Mouse (Mus musculus) ES-E14 (cell line): ENCODE measurements around the gene Ndufs8.

ENCODE experiments used
- CHD2 ChIP-seq: IDR thresholded peaks from 2 replicates; pipeline ENCODE4 v1.6.1; 2014; ENCODE audit warnings: mild to moderate bottlenecking, low read depth, low read length, inconsistent platforms
- HCFC1 ChIP-seq: IDR thresholded peaks from 2 replicates; pipeline ENCODE4 v1.6.1; 2012; ENCODE audit warnings: low read length, inconsistent platforms, borderline replicate concordance; ENCODE audit not compliant: insufficient read depth
- MAFK ChIP-seq: IDR thresholded peaks from 2 replicates; pipeline ENCODE4 v1.6.1; 2014; ENCODE audit warnings: mild to moderate bottlenecking, low read depth, low read length, inconsistent platforms; ENCODE audit not compliant: insufficient read depth
- ZC3H11A ChIP-seq: IDR thresholded peaks from 2 replicates; pipeline ENCODE4 v1.6.1; 2012; ENCODE audit warnings: low read depth, mild to moderate bottlenecking, inconsistent platforms, low read length, borderline replicate concordance
- ZNF384 ChIP-seq: IDR thresholded peaks from 2 replicates; pipeline ENCODE4 v1.6.1; 2012; ENCODE audit warnings: low read depth, low read length, inconsistent platforms

DNA sequence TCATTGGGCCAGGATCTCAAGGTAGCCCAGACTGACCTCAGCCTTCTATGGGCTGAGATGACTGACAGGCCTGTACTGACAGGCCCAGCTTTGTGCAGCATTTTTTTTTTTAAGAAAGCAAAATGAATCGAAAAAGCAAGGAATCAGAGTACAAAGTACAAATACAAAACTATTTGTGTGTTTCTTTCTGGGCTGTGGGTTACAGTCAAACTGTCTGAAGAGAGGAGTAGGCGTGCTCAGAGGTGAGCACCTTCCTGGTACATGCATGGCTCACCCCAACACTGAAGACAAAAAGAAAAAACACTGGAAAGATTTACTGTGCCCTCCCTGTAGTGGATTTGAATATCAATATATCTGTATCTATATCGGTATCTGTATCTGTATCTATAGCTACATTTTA lies 35.2 kb upstream of the Ndufs8 start:
- TF ChIP-seq CHD2: no peak
- no peak for TF ChIP-seq MAFK
- TF ChIP-seq ZC3H11A: no peak
- TF ChIP-seq ZNF384: no peak
- TF ChIP-seq HCFC1: no peak
